Mouse (Mus musculus) monocyte, adult 2 months (primary cell): Measurements from ENCODE around the gene Arl2bp.
A peak's percentile ranks its signal among the peaks of the same experiment; 100 is the strongest.

Source experiments
- DNase-seq, 2 experiments: peaks; one replicate each; pipeline ENCODE4 v3.0.0; 2022; ENCODE audit warnings: low spot score in 2 of 2, low read depth in 1 of 2

The Arl2bp gene

DNA sequence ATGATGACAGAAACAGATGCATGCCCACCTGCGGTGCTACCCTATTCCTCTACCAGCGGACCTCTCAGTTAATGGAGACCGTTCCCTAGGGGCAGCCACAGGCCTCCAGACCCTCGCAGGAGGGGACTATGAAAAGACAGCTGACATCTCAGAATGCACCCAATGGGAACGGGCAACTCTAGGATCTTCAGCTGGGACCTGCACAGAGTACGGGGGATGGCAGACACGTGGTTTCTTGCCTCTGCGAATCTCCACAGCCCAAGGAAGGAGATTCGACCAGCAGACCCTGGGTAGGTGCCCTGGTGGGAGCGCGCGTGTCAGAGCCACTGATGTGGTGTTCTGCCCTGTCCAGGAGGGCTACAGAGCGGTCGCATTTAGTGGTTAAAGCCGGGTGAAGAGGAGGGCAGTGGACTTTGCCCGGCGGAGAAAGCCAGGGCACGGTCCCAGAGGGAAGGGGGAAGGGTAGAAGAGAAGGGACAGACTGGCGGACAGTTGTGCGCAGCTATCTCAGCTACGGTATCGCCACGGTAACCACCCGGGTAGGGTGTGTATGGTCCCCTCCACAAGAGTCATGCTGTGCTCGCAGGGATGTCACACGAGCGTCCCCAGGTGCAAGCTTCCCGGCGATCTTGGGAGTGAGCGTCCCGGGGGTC, 29.1 kb downstream of the Arl2bp start:
- no peak for DNase-seq

GRCm38 (mm10) chr8:94695994-94696384, 29.6 kb downstream of the Arl2bp start, which contains the start of gene Pllp:
Gene Pllp, minus strand, starts transcription at chr8:94696278.
- no peak for DNase-seq

DNA sequence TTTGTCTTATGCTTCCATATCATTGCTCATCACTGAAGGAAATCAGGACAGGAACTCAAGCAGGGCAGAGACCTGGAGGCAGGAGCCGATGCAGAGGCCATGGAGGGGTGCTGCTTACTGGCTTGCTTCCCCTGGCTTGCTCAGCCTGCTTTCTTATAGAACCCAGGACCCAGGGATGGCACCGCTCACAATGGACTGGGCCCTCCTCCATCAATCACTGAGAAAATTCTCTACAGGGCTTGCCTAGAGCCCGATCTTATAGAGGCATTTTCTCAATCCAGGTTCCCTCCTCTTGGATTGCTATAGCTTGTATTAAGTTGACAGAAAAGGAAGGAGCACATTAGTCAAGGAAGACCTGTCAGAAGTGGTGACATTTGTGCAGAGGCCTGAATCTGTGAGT, 30.2 kb downstream of the Arl2bp start:
- DNase-seq: no peak

DNA sequence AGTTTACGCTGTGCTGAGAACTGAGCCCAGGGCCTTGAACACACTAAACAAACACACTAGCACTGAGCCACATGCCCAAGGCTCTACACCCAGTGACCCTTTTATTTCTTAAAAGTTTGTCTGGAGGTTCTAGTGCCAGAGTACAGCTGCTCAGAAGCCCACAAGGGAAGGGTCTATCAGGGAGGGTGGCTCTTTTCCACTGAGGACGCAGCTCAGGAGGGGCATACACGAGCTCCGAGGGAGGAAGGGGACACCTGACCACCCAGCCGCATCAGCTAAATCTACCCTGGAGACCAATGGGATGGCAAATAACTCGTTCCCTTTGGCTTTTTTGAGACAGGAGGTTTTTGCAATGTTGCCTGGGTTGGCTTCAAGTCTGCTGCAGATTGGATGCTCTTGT, 31.6 kb downstream of the Arl2bp start:
- no peak for DNase-seq

DNA sequence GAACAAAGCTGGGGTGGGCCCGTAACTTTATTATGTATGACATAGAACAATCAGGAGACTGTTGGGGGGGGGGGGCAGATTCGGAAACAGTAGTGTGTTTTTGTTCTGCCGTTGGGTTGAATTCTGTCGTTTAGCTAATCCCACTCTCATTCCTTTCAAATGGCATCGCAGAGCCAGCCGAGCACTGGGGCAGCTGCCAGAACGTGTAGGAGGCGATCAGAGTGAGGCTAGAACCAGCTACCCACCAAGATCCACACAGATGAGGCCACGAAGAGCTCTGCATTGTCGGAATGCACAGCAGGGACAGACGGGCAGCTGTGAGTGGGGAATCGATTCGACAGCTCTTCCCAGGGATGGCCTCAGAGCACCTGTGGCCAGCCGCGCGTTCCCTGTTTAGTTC, 33.0 kb downstream of the Arl2bp start:
- DNase-seq: no peak

DNA sequence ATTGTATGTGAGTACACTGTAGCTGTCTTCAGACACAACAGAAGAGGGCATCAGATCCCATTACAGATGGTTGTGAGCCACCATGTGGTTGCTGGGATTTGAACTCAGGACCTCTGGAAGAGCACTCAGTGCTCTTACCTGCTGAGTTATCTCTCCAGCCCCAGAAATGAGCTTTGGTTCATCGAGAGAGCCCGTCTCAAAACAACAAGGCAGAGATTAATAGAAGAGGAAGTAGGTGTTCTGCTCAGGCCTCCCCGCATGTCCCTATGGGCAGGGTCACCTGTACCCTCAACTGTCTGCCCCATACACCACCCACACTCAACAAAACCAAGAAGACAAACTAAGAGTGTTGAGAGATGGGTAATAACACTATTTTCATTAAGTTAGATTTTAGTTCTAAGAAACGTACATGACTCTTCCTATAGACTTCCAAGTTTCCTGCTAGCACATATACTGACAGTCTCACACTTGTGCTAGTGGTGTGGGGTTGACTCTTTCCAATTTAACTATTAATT, 34.1 kb downstream of the Arl2bp start:
- DNase-seq: no peak

GRCm38 (mm10) chr8:94702156-94702555, 35.8 kb downstream of the Arl2bp start:
- DNase-seq: no peak

GRCm38 (mm10) chr8:94702844-94703813, 36.7 kb downstream of the Arl2bp start:
- peak; percentile 37 to 63 for DNase-seq

DNA sequence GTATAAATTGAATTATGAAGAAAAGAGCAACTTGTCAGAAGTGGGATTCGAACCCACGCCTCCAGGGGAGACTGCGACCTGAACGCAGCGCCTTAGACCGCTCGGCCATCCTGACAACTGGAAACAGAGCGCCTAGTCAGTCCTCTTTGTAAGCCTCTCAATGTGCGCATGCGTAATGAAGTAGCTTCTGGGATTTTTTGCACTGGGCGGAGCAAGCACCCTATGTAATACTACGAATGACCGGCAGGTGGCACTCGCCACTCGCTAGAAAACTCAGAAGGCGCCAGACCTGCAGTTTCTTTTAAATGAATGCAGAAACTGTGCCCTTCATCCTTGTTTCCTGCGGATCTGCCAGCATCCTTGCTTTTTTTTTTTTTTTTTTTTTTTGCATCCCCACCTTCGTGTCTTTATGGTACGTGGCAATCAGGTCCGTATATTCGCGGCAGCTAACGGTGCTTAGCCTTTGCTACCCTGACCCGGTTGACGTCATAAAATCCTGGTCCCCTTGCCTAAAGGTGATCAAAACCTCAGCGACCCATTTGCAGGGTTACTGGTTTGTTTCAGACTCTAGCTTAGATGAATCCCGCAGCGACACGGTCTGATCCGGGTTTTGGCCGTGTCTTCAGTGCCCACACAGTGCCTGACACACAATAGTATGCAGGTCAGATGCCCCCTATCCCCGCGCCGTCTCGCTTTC, 37.7 kb downstream of the Arl2bp start:
- peak; percentile 95 to 98 for DNase-seq

DNA sequence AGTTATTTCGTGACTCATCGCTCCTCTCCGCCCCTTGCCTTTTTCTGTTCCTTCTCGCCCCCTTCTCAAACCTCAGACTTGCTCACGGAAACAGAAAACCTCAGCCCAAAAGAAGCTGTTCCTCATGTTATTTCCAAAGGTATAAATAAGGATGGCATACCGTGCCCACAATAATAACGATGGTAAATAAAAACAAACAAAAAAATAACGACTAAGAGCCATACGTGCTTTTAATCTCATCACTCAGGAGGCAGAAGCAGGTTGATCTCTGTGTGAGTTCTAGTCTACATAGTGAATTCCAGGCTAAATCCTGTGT, 38.2 kb downstream of the Arl2bp start:
- no peak for DNase-seq

- no peak for DNase-seq
Measured at GRCm38 (mm10) chr8:94705581-94706245, 39.3 kb downstream of the Arl2bp start.

- no peak for DNase-seq
Measured at GRCm38 (mm10) chr8:94706732-94707395, 40.5 kb downstream of the Arl2bp start.

- no peak for DNase-seq
Measured at GRCm38 (mm10) chr8:94710336-94710735, 43.9 kb downstream of the Arl2bp start.

DNA sequence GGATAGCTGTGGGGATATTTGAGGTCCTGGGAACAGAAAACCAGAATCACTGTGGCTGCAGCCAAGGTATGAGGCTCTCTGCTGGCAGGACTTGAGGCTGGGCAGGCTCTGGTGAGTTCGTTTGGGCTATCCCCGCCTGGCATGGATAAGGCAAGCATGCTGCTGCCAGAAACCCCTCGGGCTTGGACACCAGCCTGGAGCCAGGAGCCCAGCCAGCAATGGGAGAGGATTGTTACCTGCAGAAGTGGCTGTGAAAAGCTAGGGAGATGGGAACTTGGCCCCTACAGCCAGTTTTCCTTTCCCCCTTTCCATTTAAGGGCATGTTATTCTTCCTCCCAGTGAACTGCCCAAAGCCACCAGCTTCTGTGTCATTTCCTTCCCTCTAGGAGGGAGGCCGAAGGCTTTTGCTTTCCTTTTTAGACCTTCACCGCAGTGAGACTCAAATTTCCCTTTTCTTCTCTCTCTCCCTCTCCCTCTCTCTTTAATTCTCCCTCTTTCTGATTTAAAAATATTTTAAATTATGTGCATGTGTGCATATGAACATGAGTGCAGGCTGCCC, 44.8 kb downstream of the Arl2bp start:
- DNase-seq: no peak

GRCm38 (mm10) chr8:94714556-94714955, 48.2 kb downstream of the Arl2bp start:
- DNase-seq: no peak

- no peak for DNase-seq
Measured at GRCm38 (mm10) chr8:94715871-94716270, 49.5 kb downstream of the Arl2bp start.

DNA sequence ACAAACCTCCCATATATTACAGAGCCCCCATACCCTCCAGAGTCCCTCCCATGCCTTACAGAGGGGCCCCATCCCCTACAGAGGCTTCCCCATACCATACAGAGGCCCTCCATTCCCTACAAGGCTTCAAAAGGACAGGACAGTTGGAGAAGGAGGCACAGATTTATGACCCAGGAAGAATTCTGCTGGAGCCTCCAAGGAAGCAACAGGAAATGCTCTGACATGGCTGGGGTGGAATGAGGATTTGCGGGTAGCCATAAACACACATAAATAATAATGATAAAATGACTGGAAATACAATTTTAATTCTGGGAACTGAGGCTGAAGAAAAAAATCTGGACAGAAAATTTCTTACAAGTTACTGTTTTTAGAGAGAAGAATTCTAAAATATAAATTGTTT, 50.4 kb downstream of the Arl2bp start:
- no peak for DNase-seq
